Mouse (Mus musculus) heart, embryonic 12.5 days (tissue): ENCODE data around the gene Lrpprc. TPM values are rescaled to one million over a fixed set of nuclear protein-coding genes. Genes with fewer than 3 reads are reported as not detected.

Experiments used
- ATAC-seq: fragments of 200-750 bp; cut with Nextera tagmentation; 2 replicates; pipeline ENCODE4 v1.8.0; 2017; ENCODE audit warnings: moderate TSS enrichment, moderate library complexity; ENCODE audit not compliant: insufficient number of reproducible peaks, low FRiP score
- H3K27ac ChIP-seq: fragments of 300-500 bp; sonication (generic); 2 replicates; pipeline ENCODE4 v1.5.1; 2016; ENCODE audit warnings: mild to moderate bottlenecking, moderate library complexity; ENCODE audit not compliant: poor library complexity, severe bottlenecking
- H3K27me3 ChIP-seq: fragments of 300-500 bp; sonication (generic); replicated peaks from 2 replicates; pipeline ENCODE4 v1.6.1; 2016; ENCODE audit warnings: mild to moderate bottlenecking, moderate library complexity
- H3K36me3 ChIP-seq: fragments of 300-500 bp; sonication (generic); 2 replicates; pipeline ENCODE4 v1.6.1; 2016; ENCODE audit warnings: mild to moderate bottlenecking, moderate library complexity
- H3K4me1 ChIP-seq: fragments of 300-500 bp; sonication (generic); replicated peaks from 2 replicates; pipeline ENCODE4 v1.6.1; 2016; ENCODE audit warnings: mild to moderate bottlenecking
- H3K4me2 ChIP-seq: fragments of 300-500 bp; sonication (generic); 2 replicates; pipeline ENCODE4 v1.6.1; 2016; ENCODE audit warnings: mild to moderate bottlenecking, moderate library complexity
- H3K4me3 ChIP-seq: fragments of 300-500 bp; sonication (generic); 2 replicates; pipeline ENCODE4 v1.5.1; 2016; ENCODE audit warnings: mild to moderate bottlenecking
- H3K9ac ChIP-seq: fragments of 300-500 bp; sonication (generic); 2 replicates; pipeline ENCODE4 v1.6.1; 2016; ENCODE audit warnings: mild to moderate bottlenecking, moderate library complexity
- H3K9me3 ChIP-seq: fragments of 300-500 bp; sonication (generic); replicated peaks from 2 replicates; pipeline ENCODE4 v1.6.1; 2016; ENCODE audit warnings: mild to moderate bottlenecking, moderate library complexity
- WGBS: fragments of 180-500 bp; shearing (Covaris S2); methylation state at CpG from one replicate; pipeline ENCODE4 v1.1.7; 2016; 5-methylcytosine and 5-hydroxymethylcytosine counted together
- polyA plus RNA-seq: library from polyadenylated mRNA; unstranded; fragments of >200 nt; fragmentation: Nextera tagmentation; extraction: Ambion mirVana; gene quantifications from 2 replicates; pipeline ENCODE4 v1.2.1, GENCODE M21; 2016

The Lrpprc gene
- polyA plus RNA-seq, 1 experiment from 2014 or later, result 73.9 TPM

GRCm38 (mm10) chr17:84744256-84744655 is 46.3 kb downstream of the Lrpprc start:
- Histone ChIP-seq H3K4me2 (no peak overlapping the region), H3K27ac (no peak overlapping the region), H3K27me3 (no peaks in the 10 kb centered on the region), H3K9ac (no peak overlapping the region), H3K9me3 (no peaks in the 10 kb centered on the region), H3K4me3 (no peak overlapping the region), H3K4me1 (peaks cover 10% of the 10 kb centered on the region), H3K36me3 (peaks cover 2% of the 10 kb centered on the region; the same call in 1 of the 2 replicates)
- WGBS, result 68% methylated on average over 4 of the region's 4 CpGs
- ATAC-seq, result no peak

- ATAC-seq, result no peak
- peaks cover 33% of the 10 kb centered on the region for H3K36me3 ChIP-seq
- H3K4me1 ChIP-seq, result peaks cover 8% of the 10 kb centered on the region
- no peaks in the 10 kb centered on the region for H3K27me3 ChIP-seq
- 84% methylated on average over 9 of the region's 9 CpGs for whole genome bisulfite sequencing
- no peaks in the 10 kb centered on the region for H3K9me3 ChIP-seq
- no peak overlapping the region for H3K4me3 ChIP-seq
- H3K9ac ChIP-seq, result no peak overlapping the region
- H3K4me2 ChIP-seq, result no peak overlapping the region
- no peak overlapping the region for H3K27ac ChIP-seq
Observed at GRCm38 (mm10) chr17:84738073-84738797, 52.4 kb downstream of the Lrpprc start.

- 62% methylated on average over 9 of the region's 9 CpGs for WGBS
- Histone ChIP-seq H3K4me1 (no peaks in the 10 kb centered on the region; the same call in 1 of the 2 replicates), H3K27ac (no peak overlapping the region), H3K36me3 (peaks cover 37% of the 10 kb centered on the region), H3K27me3 (no peaks in the 10 kb centered on the region), H3K9me3 (no peaks in the 10 kb centered on the region), H3K4me2 (no peak overlapping the region), H3K4me3 (no peak overlapping the region), H3K9ac (no peak overlapping the region)
- ATAC-seq, result no peak
Observed at GRCm38 (mm10) chr17:84736719-84737118, 53.9 kb downstream of the Lrpprc start.

- Histone ChIP-seq H3K4me1 (peaks cover 10% of the 10 kb centered on the region), H3K9ac (no peak overlapping the region), H3K27ac (no peak overlapping the region), H3K27me3 (no peaks in the 10 kb centered on the region), H3K36me3 (peaks cover 51% of the 10 kb centered on the region), H3K4me3 (no peak overlapping the region), H3K9me3 (no peaks in the 10 kb centered on the region), H3K4me2 (no peak overlapping the region)
- no peak for ATAC-seq
- WGBS, result 86% methylated on average over 8 of the region's 8 CpGs
Observed at GRCm38 (mm10) chr17:84732612-84733011, 58.0 kb downstream of the Lrpprc start.

- Histone ChIP-seq H3K27me3 (no peaks in the 10 kb centered on the region), H3K4me2 (no peak overlapping the region), H3K9me3 (no peaks in the 10 kb centered on the region), H3K27ac (no peak overlapping the region), H3K9ac (no peak overlapping the region), H3K4me1 (peaks cover 10% of the 10 kb centered on the region), H3K4me3 (no peak overlapping the region), H3K36me3 (peaks cover 54% of the 10 kb centered on the region)
- WGBS, result 87% methylated on average over 12 of the region's 12 CpGs
- ATAC-seq, result no peak
Observed at GRCm38 (mm10) chr17:84731361-84731760, 59.2 kb downstream of the Lrpprc start.

GRCm38 (mm10) chr17:84729140-84729539 is 61.4 kb downstream of the Lrpprc start:
- no peaks in the 10 kb centered on the region for H3K9me3 ChIP-seq
- no peaks in the 10 kb centered on the region for H3K27me3 ChIP-seq
- H3K36me3 ChIP-seq, result peaks cover 55% of the 10 kb centered on the region
- no peak overlapping the region for H3K4me2 ChIP-seq
- H3K9ac ChIP-seq, result no peak overlapping the region
- H3K27ac ChIP-seq, result no peak overlapping the region
- H3K4me1 ChIP-seq, result peaks cover 10% of the 10 kb centered on the region
- no peak overlapping the region for H3K4me3 ChIP-seq
- 62% methylated on average over 5 of the region's 5 CpGs for WGBS
- ATAC-seq, result no peak

- no peak overlapping the region for H3K27ac ChIP-seq
- H3K36me3 ChIP-seq, result peaks cover 61% of the 10 kb centered on the region
- H3K27me3 ChIP-seq, result no peaks in the 10 kb centered on the region
- WGBS, result 65% methylated on average over 1 of the region's 1 CpGs
- peaks cover 10% of the 10 kb centered on the region for H3K4me1 ChIP-seq
- H3K9ac ChIP-seq, result no peak overlapping the region
- no peak; the same call in 1 of the 2 replicates for ATAC-seq
- no peak overlapping the region for H3K4me3 ChIP-seq
- H3K9me3 ChIP-seq, result no peaks in the 10 kb centered on the region
- no peak overlapping the region for H3K4me2 ChIP-seq
Observed at GRCm38 (mm10) chr17:84728201-84728911, 62.2 kb downstream of the Lrpprc start.

- no peak overlapping the region for H3K27ac ChIP-seq
- 92% methylated on average over 3 of the region's 3 CpGs for WGBS
- no peak overlapping the region for H3K4me2 ChIP-seq
- no peak overlapping the region for H3K9ac ChIP-seq
- no peaks in the 10 kb centered on the region for H3K27me3 ChIP-seq
- no peak for ATAC-seq
- H3K36me3 ChIP-seq, result peaks cover 66% of the 10 kb centered on the region
- H3K9me3 ChIP-seq, result no peaks in the 10 kb centered on the region
- H3K4me1 ChIP-seq, result peaks cover 10% of the 10 kb centered on the region
- H3K4me3 ChIP-seq, result no peak overlapping the region
Observed at GRCm38 (mm10) chr17:84725163-84725562, 65.4 kb downstream of the Lrpprc start.

GRCm38 (mm10) chr17:84724028-84724427 is 66.6 kb downstream of the Lrpprc start:
- peaks cover 61% of the 10 kb centered on the region for H3K36me3 ChIP-seq
- WGBS, result 86% methylated on average over 9 of the region's 9 CpGs

GRCm38 (mm10) chr17:84719105-84719504 is 71.5 kb downstream of the Lrpprc start:
- no peak overlapping the region for H3K4me3 ChIP-seq
- H3K9ac ChIP-seq, result no peak overlapping the region
- no peaks in the 10 kb centered on the region for H3K27me3 ChIP-seq
- H3K36me3 ChIP-seq, result peaks cover 55% of the 10 kb centered on the region
- H3K9me3 ChIP-seq, result no peaks in the 10 kb centered on the region
- no peak overlapping the region for H3K27ac ChIP-seq
- H3K4me2 ChIP-seq, result no peak overlapping the region
- WGBS, result 71% methylated on average over 3 of the region's 3 CpGs
- ATAC-seq, result no peak
- peaks cover 4% of the 10 kb centered on the region for H3K4me1 ChIP-seq

More at GRCm38 (mm10) chr17:84724028-84724427, 66.6 kb downstream of the Lrpprc start:
- Histone ChIP-seq H3K9me3 (no peaks in the 10 kb centered on the region), H3K27me3 (no peaks in the 10 kb centered on the region), H3K4me1 (peaks cover 6% of the 10 kb centered on the region), H3K4me2 (no peak overlapping the region), H3K27ac (no peak overlapping the region), H3K9ac (no peak overlapping the region), H3K4me3 (no peak overlapping the region)
- ATAC-seq, result no peak

GRCm38 (mm10) chr17:84717416-84717815 is 73.2 kb downstream of the Lrpprc start:
- Histone ChIP-seq H3K4me2 (no peak overlapping the region), H3K27me3 (no peaks in the 10 kb centered on the region), H3K36me3 (peaks cover 55% of the 10 kb centered on the region), H3K27ac (no peak overlapping the region), H3K9ac (no peak overlapping the region), H3K4me3 (no peak overlapping the region), H3K9me3 (no peaks in the 10 kb centered on the region), H3K4me1 (peaks cover 4% of the 10 kb centered on the region)
- ATAC-seq, result no peak
- WGBS, result 71% methylated on average over 5 of the region's 5 CpGs
